Mouse (Mus musculus): Measurements from ENCODE around the gene Fam166a.
A peak's percentile ranks its signal among the peaks of the same experiment; 100 is the strongest.

Gene Fam166a

DNA sequence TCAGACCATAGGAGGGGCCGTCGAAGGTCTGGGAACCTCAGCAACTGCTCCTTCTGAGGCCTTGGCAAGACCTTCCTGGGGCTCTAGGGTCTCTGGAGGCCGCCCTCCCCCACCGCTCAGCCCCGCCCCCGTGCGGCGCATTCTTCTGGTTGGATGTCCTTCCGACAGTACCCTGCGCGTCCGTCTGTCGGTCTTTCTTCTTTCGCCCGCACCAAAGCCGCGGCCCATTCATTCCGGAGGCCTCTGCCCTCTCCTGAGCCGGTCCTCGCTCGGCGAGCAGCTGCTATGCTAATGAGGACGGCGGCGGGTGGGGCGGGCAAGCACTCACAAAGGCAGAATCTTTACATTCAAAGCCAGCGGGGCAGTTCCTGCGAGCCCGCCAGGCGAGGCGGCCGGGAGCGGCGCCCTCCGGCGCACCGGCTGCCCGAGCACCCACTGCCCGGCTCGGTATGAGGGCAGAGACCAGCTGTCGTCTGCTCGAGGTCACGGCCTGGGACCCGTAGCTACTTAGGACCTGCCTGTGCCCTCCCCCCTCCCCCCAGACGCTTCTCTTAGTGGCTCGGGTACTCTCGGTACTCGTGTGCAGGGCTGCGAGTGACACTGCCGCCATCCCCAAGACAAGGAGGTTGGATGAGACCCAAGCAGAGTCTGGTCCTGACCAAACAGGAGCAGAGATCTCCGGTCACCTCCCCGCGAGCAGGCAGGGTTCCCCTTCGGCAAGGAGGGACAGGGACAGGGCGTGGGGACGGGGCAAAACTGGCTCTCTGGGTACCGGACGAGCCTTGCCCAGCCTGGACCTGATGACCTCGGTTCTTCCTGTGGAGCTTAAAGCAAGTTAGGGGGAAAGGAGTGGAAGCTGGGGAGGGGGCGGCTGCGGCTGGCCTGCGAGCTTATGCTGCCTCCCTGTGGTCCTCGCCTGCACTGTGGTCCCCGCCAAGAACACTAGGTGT lies 32.6 kb upstream of the Fam166a start:
- DNase-seq, result peak; percentile 71

- DNase-seq, result no peak
These were observed 32.0 kb upstream of the Fam166a start for GRCm38 (mm10) chr2:25186575-25186930.

- no peak for DNase-seq
These were observed 30.7 kb upstream of the Fam166a start for GRCm38 (mm10) chr2:25187841-25188240.

DNA sequence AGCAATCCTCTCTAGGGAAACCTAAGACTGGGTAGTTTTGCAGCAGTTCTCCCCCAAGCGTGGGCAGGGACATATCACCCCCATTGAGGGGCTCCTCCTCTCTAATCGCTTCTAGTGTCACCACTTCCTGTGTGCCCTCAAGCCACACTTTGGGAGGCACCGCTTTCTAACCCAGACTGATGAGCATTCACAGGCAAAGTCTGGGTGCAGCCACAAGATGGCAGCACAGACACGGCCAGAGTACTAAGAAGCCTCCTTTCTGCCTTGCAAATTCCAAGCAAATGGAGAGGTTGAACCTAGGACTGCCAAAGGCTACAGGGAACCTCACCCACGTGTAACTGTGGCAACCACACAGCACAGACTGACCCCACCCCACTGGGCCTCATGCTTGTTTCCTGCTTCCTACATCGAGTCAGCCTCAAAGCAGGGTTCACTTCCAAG lies 25.2 kb upstream of the Fam166a start:
- peak; percentile 95 for DNase-seq

DNA sequence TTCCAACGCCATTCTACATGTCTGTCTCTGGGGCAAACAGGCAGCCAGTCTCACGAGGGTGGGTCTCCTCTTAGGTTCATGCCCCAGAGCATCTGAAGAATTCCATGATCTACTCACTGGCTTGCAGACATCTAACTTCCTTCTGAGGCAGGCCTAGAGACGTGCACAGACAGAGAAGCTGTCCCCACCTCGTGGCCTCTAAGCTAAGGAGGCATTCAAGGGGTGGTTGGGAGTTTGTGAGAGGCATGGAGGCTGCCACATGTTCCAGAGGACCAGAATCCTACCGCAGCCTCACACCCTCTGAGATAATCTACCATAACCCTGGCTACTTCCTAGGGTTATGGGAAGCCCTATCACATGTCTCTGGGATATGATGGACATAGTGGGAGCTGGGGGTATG lies 24.5 kb upstream of the Fam166a start:
- DNase-seq, result no peak

- no peak for DNase-seq
These were observed 23.9 kb upstream of the Fam166a start for GRCm38 (mm10) chr2:25194486-25195171.

DNA sequence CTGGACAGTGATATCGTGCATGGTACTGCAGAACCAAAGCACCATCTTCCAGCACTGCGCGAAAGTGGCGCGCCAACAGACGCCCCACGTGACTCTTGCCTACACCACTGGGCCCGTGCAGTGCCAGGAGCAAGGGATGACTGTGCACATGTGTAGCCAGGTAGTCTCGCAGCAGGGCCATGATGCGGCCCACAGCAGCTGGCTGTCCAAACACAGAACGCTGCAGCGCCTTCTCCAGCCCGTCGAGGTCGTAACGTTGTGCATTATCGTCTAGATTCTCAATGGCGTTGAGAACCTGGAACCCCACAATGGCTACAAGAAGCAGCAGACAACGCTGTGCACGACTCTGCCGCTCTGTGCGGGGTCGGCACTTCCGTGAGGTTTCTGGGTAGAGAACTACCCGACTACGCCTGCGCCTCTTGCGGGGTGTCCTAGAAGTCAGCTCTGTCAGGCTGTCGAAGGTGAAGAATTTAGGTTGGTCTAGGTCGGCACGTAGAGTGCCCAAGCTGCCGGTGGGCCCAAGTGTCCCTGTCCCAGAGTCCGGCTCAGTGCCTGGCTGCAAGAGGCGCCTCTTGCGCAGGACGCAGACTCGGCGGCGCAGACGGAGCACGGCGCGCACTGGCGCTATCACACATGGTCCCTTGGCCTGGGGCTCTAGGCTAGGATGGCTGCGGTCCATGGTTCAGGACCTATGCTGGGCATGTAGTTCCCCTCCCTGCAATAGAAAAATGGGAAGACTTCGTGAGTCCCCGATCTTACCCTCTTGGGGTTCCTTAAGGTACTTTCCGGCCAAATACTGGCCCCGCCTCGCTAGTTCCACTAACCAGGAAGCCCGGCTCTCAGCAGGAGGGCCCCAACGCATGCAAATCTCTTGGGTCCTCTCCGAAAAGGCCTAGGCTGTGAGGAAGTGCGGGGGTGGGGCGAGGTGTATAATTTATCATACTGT lies 23.1 kb upstream of the Fam166a start:
- peak; percentile 92 for DNase-seq

- peak; percentile 92 for DNase-seq
These were observed 22.2 kb upstream of the Fam166a start, which contains the start of gene Tor4a for GRCm38 (mm10) chr2:25196172-25196954. TSS of gene Tor4a (minus strand) at chr2:25196886.

DNA sequence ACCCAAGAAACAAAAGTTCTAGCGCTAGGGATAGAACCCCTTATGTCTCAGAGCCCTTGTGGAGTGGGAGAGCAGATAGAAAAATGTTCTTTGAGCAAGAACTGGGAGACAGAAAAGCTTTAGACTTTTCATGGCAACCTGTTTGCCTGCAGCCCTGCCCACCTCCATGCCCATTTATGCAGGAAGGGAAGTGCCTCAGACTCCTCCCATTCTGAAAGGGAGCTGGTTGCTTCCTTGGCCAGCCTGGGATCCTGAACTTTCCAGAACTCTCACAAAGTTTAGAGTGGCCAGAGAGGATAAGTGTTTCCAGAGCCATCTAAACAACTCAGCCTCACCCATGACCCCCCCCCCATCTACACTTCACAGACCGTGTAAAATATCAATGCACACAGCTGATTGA lies 21.4 kb upstream of the Fam166a start:
- peak; percentile 70 for DNase-seq

- no peak for DNase-seq
These were observed 20.6 kb upstream of the Fam166a start for GRCm38 (mm10) chr2:25197946-25198345.

DNA sequence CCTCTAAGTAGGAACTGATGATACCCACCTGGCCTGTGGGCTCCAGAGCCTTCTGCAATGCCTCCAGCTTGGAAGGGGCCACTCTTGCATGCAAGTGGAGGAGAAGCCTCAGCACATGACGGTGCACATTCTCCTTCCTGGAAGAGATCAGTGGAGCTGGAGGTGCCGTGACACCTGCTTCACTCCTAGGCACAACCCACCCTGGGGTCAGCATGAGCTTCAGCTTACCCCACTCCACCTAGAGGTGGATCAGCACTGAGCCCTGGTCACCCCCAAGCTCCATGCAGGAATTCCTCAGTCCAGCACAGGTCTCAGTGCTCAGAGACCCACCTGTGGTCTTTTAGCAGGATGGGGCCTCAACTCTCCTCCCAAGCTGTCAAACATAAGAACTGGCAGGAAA lies 17.9 kb upstream of the Fam166a start:
- no peak for DNase-seq

- peak; percentile 25 for DNase-seq
These were observed 14.8 kb upstream of the Fam166a start for GRCm38 (mm10) chr2:25203631-25204214.

DNA sequence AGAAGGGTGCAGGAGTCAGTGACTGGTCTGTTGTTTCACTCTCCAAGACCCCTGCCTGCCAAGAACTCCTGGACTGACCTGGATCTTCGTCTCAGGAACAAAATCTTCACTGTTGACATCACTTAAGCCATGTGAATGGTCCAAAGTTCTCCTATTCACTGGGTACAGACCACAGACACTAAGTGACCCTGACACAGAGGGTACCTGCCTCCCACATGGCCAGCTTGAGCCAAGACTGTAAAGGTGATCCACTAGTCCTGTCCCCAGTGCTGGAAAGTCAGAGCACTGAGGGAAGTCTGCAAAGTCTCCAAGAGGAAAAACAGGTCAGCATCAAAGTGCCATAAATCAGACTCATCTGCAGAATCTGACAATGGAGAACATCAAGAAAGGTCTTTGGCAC lies 11.0 kb upstream of the Fam166a start:
- no peak for DNase-seq

DNA sequence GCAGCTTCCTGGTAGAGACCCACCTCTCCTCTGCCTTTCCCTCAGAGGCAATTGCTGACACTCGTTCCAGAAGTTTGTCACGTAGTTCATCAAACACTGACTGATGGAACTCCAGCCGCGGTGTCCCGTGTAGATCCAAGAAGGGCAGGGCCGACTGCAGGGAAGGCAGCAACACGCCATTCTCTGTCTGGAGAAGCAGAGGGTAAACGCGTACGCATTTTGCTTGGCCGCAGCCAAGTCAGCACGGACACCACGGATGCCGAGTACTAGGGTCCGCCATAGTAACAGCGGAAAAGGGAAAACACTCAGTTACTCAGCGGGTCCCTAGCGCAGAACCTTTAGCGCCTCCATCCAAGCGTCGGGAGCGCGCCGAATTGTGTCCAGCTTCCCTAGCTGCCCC lies 7.9 kb upstream of the Fam166a start:
- DNase-seq, result no peak

DNA sequence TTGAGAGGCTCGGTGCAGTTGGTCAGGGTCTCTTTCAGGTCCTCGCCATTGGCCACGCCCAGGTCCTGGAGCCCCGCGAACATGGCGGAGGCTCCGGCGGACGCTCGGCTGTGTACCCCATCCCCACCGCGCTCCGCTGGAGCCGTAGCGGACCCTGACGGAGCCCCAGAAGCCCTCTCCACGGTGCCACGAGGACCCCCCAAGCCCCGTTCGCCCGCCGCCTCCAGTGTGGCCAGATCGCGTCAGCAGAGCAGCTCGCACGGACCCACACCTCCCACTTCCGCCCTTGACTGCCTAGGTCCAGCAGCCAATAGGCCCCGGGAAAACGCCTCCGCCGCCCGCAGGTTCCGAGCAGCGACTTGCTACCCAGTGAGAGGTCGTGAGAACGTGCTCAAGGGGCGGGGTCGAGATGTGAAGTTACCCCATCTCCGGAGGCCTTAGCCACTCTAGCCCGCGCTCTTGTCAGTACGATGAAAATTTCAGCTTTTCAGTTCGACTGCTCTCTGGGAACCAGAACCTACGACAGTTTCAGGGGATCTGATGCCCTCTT lies 7.3 kb upstream of the Fam166a start, which contains the start of gene Nelfb:
TSS of gene Nelfb (minus strand) at position 369 of the 550 bp plus-strand sequence.
- DNase-seq, result peak; percentile 95

DNA sequence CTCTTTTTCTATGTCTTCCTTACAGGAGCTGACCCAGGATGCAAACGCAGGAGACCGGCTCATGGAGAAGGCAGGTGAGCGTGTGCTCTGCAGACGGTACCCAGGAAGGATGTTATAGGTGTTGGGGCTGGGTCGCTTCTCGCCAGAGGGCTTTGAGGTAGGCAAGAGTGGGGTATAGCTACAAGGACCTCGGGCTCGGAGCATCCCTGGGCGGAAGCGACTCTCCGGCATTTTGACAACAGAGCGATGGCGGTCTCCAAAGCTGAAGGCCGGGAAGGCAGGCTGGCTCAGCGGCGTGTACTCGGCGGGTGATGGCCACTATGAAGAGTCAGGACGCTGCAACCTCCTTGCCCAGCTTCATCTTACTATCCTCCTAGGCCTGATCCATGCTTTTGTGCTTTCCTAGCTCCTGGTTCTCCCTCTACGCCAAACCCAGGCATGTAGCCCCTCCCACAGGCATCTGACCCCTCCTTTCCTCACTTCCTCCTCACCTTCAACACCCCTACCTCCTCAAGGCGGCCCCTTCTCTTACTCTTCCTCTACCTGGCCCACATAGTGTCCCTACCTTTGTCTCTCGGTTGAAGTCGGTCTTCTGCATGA lies 5.2 kb upstream of the Fam166a start:
- no peak for DNase-seq

- DNase-seq, result no peak
These were observed 4.1 kb upstream of the Fam166a start, which contains the start of gene Stpg3 for GRCm38 (mm10) chr2:25214444-25214843. TSS of gene Stpg3 (minus strand) at chr2:25214637.

DNA sequence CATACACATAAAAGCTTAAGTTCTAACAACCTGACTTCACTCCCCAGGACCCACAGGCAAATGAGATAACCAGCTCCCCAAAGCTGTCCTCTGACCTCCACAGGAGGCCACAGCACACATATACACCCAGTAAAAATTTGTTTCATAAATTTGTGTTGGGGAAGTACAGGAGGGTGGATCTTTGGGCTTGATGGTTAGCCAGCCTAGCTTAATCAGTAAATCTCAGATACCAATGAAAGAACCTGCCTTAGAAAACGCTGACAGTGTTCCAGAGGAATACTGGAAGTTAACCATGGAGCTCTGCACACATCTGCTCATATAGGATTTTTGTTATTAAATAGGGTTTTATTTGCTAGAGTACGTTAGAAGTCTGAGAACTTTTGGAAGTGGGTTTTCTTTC lies 879 bp upstream of the Fam166a start:
- no peak for DNase-seq

DNA sequence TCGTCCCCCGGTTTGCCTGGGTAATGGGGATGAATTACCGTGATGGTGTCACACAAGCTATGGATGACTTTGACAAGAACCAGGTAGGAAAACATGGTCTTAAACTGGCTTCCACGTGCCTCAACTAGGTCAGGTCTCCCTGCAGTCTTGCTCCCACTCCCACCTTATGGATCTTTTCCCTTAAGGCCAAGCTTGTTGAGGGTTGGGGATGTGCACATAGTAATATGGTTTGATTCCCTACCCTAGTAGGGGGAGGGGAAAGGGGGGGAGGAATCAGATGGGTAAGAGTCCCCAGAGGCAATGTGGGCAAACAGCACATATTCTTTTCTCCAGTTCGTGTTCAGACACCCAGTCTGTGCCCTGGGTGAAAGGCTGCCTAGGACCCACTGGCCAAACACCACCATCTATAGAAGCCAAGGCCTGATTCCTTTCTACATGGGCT lies 2.8 kb downstream of the Fam166a start:
- DNase-seq, result no peak

- peak; percentile 91 for DNase-seq
These were observed 5.3 kb downstream of the Fam166a start for GRCm38 (mm10) chr2:25223681-25224491.
